ENCODE assay signal across 8 mouse cellular contexts in genomic region chr6:145210056-145210680, GRCm38 (mm10). TPM values are rescaled to one million over a fixed set of nuclear protein-coding genes. Genes with fewer than 3 reads are reported as not detected.
A peak's percentile ranks its signal among the peaks of the same experiment; 100 is the strongest.
DNase-seq lines count a peak whose midpoint lies in the region; ATAC-seq and TF ChIP-seq lines count a peak whose summit lies in the region.

No protein-coding gene starts in this region.

- peak overlapping the region; percentile 22; the same call in 1 of the 2 replicates for H3K27ac ChIP-seq in kidney, adult 2 months (ENCODE audit: insufficient read depth, low read depth, low read length)
- no peak overlapping the region for H3K27ac ChIP-seq in bone marrow macrophage, adult 2 months (ENCODE audit: insufficient read depth, low read depth, low read length)
- H3K27ac ChIP-seq in heart, embryonic 15.5 days = peak overlapping the region; percentile 99
- peak overlapping the region; percentile 95 for H3K27ac ChIP-seq in midbrain, embryonic 10.5 days (replicated peaks)

- H3K4me1 ChIP-seq in kidney, adult 2 months (ENCODE audit: control insufficient read depth, insufficient read depth, low read length) = peaks cover 3% of the 10 kb centered on the region; the same call in 1 of the 2 replicates
- peaks cover 8% of the 10 kb centered on the region for H3K4me1 ChIP-seq in bone marrow macrophage, adult 2 months (ENCODE audit: control insufficient read depth, insufficient read depth, low read length)
- peaks cover 16% of the 10 kb centered on the region for H3K4me1 ChIP-seq in heart, embryonic 15.5 days (replicated peaks)
- peaks cover 18% of the 10 kb centered on the region for H3K4me1 ChIP-seq in midbrain, embryonic 10.5 days

- 26% methylated on average over 8 of the region's 8 CpGs for whole genome bisulfite sequencing in kidney, adult 2 months
- WGBS in heart, embryonic 15.5 days = 32% methylated on average over 8 of the region's 8 CpGs
- 44% methylated on average over 8 of the region's 8 CpGs for WGBS in midbrain, embryonic 10.5 days

- intact Hi-C loops in left cerebral cortex, postnatal 36 days (cut with DNase I) = no loop called here

- TF ChIP-seq POLR2A in kidney, adult 2 months (IDR thresholded peaks at IDR 0.05; ENCODE audit: low read depth, low read length) = no peak
- TF ChIP-seq POLR2A in bone marrow macrophage, adult 2 months (IDR thresholded peaks at IDR 0.05; ENCODE audit: borderline replicate concordance, low read depth, low read length) = no peak

- no peak for TF ChIP-seq CTCF in kidney, adult 2 months (conservative IDR thresholded peaks at IDR 0.05; ENCODE audit: insufficient read depth, insufficient read length, low read depth, low read length)
- TF ChIP-seq CTCF in bone marrow macrophage, adult 2 months (IDR thresholded peaks at IDR 0.05; ENCODE audit: low read depth, low read length) = no peak

- peak overlapping the region; percentile 73 for H3K4me2 ChIP-seq in heart, embryonic 15.5 days

- H3K27me3 ChIP-seq in kidney, adult 2 months (replicated peaks; ENCODE audit: control insufficient read depth, insufficient read depth, low read length) = no peaks in the 10 kb centered on the region
- no peaks in the 10 kb centered on the region; the same call in 1 of the 2 replicates for H3K27me3 ChIP-seq in heart, embryonic 15.5 days
- no peaks in the 10 kb centered on the region for H3K27me3 ChIP-seq in midbrain, embryonic 10.5 days (ENCODE audit: low read depth, poor library complexity, severe bottlenecking)

- no peaks in the 10 kb centered on the region for H3K36me3 ChIP-seq in kidney, adult 2 months (ENCODE audit: control insufficient read depth, insufficient read depth, low read length)
- H3K36me3 ChIP-seq in heart, embryonic 15.5 days = 0 out of 2 replicates have a peak, but pooled peaks cover under 1% of the 10 kb centered on the region
- no peaks in the 10 kb centered on the region for H3K36me3 ChIP-seq in midbrain, embryonic 10.5 days

- no peaks in the 10 kb centered on the region for H3K9me3 ChIP-seq in heart, embryonic 15.5 days (replicated peaks)
- H3K9me3 ChIP-seq in midbrain, embryonic 10.5 days (replicated peaks) = no peaks in the 10 kb centered on the region

- DNase-seq in kidney, adult 2 months = no peak
- DNase-seq in kidney, postnatal 25 days = no peak
- DNase-seq in midbrain, embryonic 10.5 days (ENCODE audit: low spot score) = no peak
- DNase-seq in adrenal gland, postnatal 4 days (ENCODE audit: low spot score in 2 of 2) = no peak
- DNase-seq in adrenal gland, postnatal 25 days = no peak
- DNase-seq in left cerebral cortex, postnatal 36 days (ENCODE audit: low spot score in 2 of 2) = no peak

- peak overlapping the region; percentile 74 for H3K4me3 ChIP-seq in kidney, adult 2 months (ENCODE audit: insufficient read depth, low read depth, low read length)
- H3K4me3 ChIP-seq in bone marrow macrophage, adult 2 months (ENCODE audit: insufficient read depth, low read length) = peak overlapping the region; percentile 64
- H3K4me3 ChIP-seq in heart, embryonic 15.5 days = peak overlapping the region; percentile 85
- peak overlapping the region; percentile 83 for H3K4me3 ChIP-seq in midbrain, embryonic 10.5 days

- no peak overlapping the region for H3K9ac ChIP-seq in heart, embryonic 15.5 days

- no peak for ATAC-seq in heart, embryonic 15.5 days (replicated peaks; ENCODE audit: insufficient number of reproducible peaks, insufficient read depth, low FRiP score, low read depth)

RNA-seq across cellular contexts. Expression of gene Casc1, which starts 0.6 kb away (rescaled TPM):
- 0.50 and 0.57 TPM in 2 replicates for polyA plus RNA-seq in kidney, adult 2 months (2012; rRNA removed)
- polyA plus RNA-seq in bone marrow macrophage, adult 2 months (2012; ENCODE audit: insufficient read depth, insufficient read length, missing spikeins) = 0.35 TPM in 1 of 2 replicates, not detected in the other
- polyA plus RNA-seq in heart, embryonic 15.5 days (2015; fragmentation: Nextera tagmentation; extraction: Ambion mirVana) = 0.29 and 0.32 TPM in 2 replicates
- polyA plus RNA-seq in midbrain, embryonic 10.5 days (2016; fragmentation: Nextera tagmentation; extraction: Ambion mirVana) = 0.38 and 0.41 TPM in 2 replicates
- total RNA-seq in adrenal gland, postnatal 4 days (2021) = 1 to 10 TPM; 1.4 to 1.6 TPM
- total RNA-seq in adrenal gland, postnatal 25 days (2021) = 0.33 and 0.64 TPM in 2 replicates
- 1 to 10 TPM in 1 of 2 experiments, under 1 TPM in 1; 0.89 to 1.8 TPM for total RNA-seq in left cerebral cortex, postnatal 36 days (2021)

RNA-seq across cellular contexts. Expression of gene Etfrf1, which starts 0.8 kb away (rescaled TPM):
- 19.4 and 32.6 TPM in 2 replicates for polyA plus RNA-seq in kidney, adult 2 months (2012; rRNA removed)
- 35.0 and 38.9 TPM in 2 replicates for polyA plus RNA-seq in bone marrow macrophage, adult 2 months (2012; ENCODE audit: insufficient read depth, insufficient read length, missing spikeins)
- polyA plus RNA-seq in heart, embryonic 15.5 days (2015; fragmentation: Nextera tagmentation; extraction: Ambion mirVana) = 47.2 and 54.4 TPM in 2 replicates
- 36.6 and 41.4 TPM in 2 replicates for polyA plus RNA-seq in midbrain, embryonic 10.5 days (2016; fragmentation: Nextera tagmentation; extraction: Ambion mirVana)
- 100 to 1,000 TPM in 1 of 2 experiments, 10 to 100 TPM in 1; 97.2 to 107 TPM for total RNA-seq in adrenal gland, postnatal 4 days (2021)
- 145 and 147 TPM in 2 replicates for total RNA-seq in adrenal gland, postnatal 25 days (2021)
- total RNA-seq in left cerebral cortex, postnatal 36 days (2021) = 10 to 100 TPM; 20.9 to 21.8 TPM

RNA-seq across cellular contexts. Expression of gene Kras, which starts 39.9 kb away (rescaled TPM):
- 13.1 and 14.3 TPM in 2 replicates for polyA plus RNA-seq in kidney, adult 2 months (2012; rRNA removed)
- polyA plus RNA-seq in bone marrow macrophage, adult 2 months (2012; ENCODE audit: insufficient read depth, insufficient read length, missing spikeins) = 33.9 and 36.6 TPM in 2 replicates
- 34.8 and 43.4 TPM in 2 replicates for polyA plus RNA-seq in heart, embryonic 15.5 days (2015; fragmentation: Nextera tagmentation; extraction: Ambion mirVana)
- 97.6 and 102 TPM in 2 replicates for polyA plus RNA-seq in midbrain, embryonic 10.5 days (2016; fragmentation: Nextera tagmentation; extraction: Ambion mirVana)
- 10 to 100 TPM; 44.1 to 47.0 TPM for total RNA-seq in adrenal gland, postnatal 4 days (2021)
- 33.8 and 53.7 TPM in 2 replicates for total RNA-seq in adrenal gland, postnatal 25 days (2021)
- total RNA-seq in left cerebral cortex, postnatal 36 days (2021) = 10 to 100 TPM; 78.2 to 89.0 TPM
